ENCODE assay signal across 20 mouse cellular contexts in genomic region chr1:143206995-143207394, GRCm38 (mm10).
"Had no signal": no experiment of that assay in that cellular context is flagged by ENCODE, and none has a peak within 500 bp of the region (broad histone marks: within the 10 kb centered on the region; RNA-seq: fewer than 3 reads in every experiment).

No protein-coding gene starts in this region.

- H3K4me2 ChIP-seq: limb, embryonic 15.5 days; liver, embryonic 11.5 days; lung, embryonic 14.5 days; midbrain, embryonic 12.5 days; midbrain, embryonic 15.5 days; neural tube, embryonic 12.5 days; neural tube, embryonic 15.5 days had no signal

- H3K4me1 ChIP-seq: limb, embryonic 15.5 days; midbrain, embryonic 12.5 days; midbrain, embryonic 15.5 days; neural tube, embryonic 12.5 days had no signal

- H3K36me3 ChIP-seq: limb, embryonic 15.5 days; midbrain, embryonic 12.5 days; midbrain, embryonic 15.5 days; neural tube, embryonic 12.5 days; neural tube, embryonic 15.5 days had no signal

- H3K9me3 ChIP-seq: limb, embryonic 15.5 days; midbrain, embryonic 12.5 days; midbrain, embryonic 15.5 days; neural tube, embryonic 12.5 days; neural tube, embryonic 15.5 days had no signal

- DNase-seq: kidney, postnatal 14 days; kidney, postnatal 4 days; liver, postnatal 0 days; lung, embryonic 14.5 days; right cerebral cortex, adult 18-20 months; right cerebral cortex, postnatal 14 days; right cerebral cortex, postnatal 4 days; thymus, adult 2 months; thymus, postnatal 14 days; thymus, postnatal 4 days had no signal

- H3K27me3 ChIP-seq: limb, embryonic 15.5 days; midbrain, embryonic 12.5 days; midbrain, embryonic 15.5 days; neural tube, embryonic 12.5 days; neural tube, embryonic 15.5 days had no signal

- H3K27ac ChIP-seq: limb, embryonic 15.5 days; liver, embryonic 14.5 days; macrophage; midbrain, embryonic 12.5 days; midbrain, embryonic 15.5 days; neural tube, embryonic 12.5 days; neural tube, embryonic 15.5 days; stomach, postnatal 0 days had no signal

- ATAC-seq: liver, postnatal 0 days; lung, postnatal 0 days; midbrain, embryonic 15.5 days had no signal

- H3K9ac ChIP-seq: limb, embryonic 15.5 days; liver, embryonic 14.5 days; liver, postnatal 0 days; lung, embryonic 14.5 days; midbrain, embryonic 12.5 days; midbrain, embryonic 15.5 days; neural tube, embryonic 12.5 days; neural tube, embryonic 15.5 days had no signal

- H3K4me3 ChIP-seq: limb, embryonic 15.5 days; midbrain, embryonic 12.5 days; midbrain, embryonic 15.5 days; neural tube, embryonic 12.5 days; neural tube, embryonic 15.5 days had no signal
